Mouse (Mus musculus) macrophage (primary cell): ENCODE measurements around the gene H2afv. TPM values are rescaled to one million over a fixed set of nuclear protein-coding genes. Genes with fewer than 3 reads are reported as not detected.

ENCODE experiments used
- H3K27ac ChIP-seq: fragments of 350-480 bp; formaldehyde crosslinking; 2 replicates; pipeline ENCODE4 v1.9.0; 2021
- H3K36me3 ChIP-seq: fragments of 350-480 bp; formaldehyde crosslinking; 2 replicates; pipeline ENCODE4 v1.9.0; 2021; ENCODE audit errors: inconsistent target
- H3K4me3 ChIP-seq: fragments of 350-480 bp; formaldehyde crosslinking; 2 replicates; pipeline ENCODE4 v1.9.0; 2021; ENCODE audit errors: inconsistent target
- H3K79me2 ChIP-seq: fragments of 350-480 bp; formaldehyde crosslinking; 2 replicates; pipeline ENCODE4 v1.9.0; 2021; ENCODE audit errors: inconsistent target
- whole genome bisulfite sequencing: methylation state at CpG from one replicate; pipeline ENCODE4 v1.1.7; 2026; ENCODE audit warnings: inconsistent platforms; ENCODE audit not compliant: missing documents; 5-methylcytosine and 5-hydroxymethylcytosine counted together
- polyA plus RNA-seq: library from polyadenylated mRNA; stranded (reverse); fragments of 250-400 nt; gene quantifications from 3 replicates; pipeline ENCODE4 v1.2.4, GENCODE M21; 2018; ENCODE audit warnings: inconsistent platforms

Gene H2afv
- polyA plus RNA-seq, 1 experiment from 2014 or later, result 22.4 TPM

DNA sequence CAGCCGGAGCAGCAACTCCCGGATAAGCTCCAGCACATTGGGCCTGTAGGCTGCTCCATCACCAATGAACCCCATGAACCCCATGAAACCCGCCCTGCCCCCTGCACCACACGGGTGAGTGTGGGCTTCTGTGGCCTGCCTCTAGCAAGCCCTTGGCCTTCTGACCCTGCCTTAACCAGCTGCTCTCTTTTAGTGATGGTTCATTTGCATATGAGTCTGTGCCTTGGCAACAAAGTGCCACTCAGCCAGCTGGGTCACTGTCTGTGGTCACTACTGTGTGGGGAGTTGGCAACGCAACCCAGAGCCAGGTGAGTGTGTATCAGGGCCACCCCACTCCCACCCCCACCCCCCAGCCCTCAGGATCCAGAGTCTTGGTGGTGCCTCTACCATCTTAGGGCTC, 48.7 kb downstream of the H2afv start:
- peaks cover 57% of the 10 kb centered on the region for H3K36me3 ChIP-seq
- WGBS, result 92% methylated on average over 5 of the region's 5 CpGs
- H3K79me2 ChIP-seq, result peaks cover 58% of the 10 kb centered on the region
- no peak overlapping the region for H3K27ac ChIP-seq
- H3K4me3 ChIP-seq, result no peak overlapping the region

DNA sequence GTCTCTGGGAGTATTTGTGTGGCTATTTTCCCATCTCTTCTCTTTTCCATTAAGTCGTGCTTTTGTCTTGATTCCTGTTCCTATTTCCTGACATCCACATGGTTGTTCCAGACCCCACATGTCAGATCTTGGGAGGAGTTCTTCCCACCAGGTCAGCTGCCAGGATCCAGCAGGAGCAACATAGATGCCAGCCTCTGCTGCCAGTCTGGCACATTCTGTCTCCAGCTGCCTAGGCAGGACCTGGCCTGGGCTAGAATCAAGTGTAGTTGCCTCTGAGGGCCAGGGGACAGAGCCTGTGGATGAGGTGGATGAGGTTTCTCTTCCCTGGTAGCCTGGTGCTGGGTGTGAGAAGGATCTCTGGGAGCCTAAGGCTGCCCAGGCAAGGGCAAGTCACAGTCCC, 50.4 kb downstream of the H2afv start:
- H3K27ac ChIP-seq, result no peak overlapping the region
- WGBS, result 100% methylated on average over 1 of the region's 1 CpGs
- peaks cover 40% of the 10 kb centered on the region for H3K36me3 ChIP-seq
- no peak overlapping the region for H3K4me3 ChIP-seq
- peaks cover 70% of the 10 kb centered on the region for H3K79me2 ChIP-seq

DNA sequence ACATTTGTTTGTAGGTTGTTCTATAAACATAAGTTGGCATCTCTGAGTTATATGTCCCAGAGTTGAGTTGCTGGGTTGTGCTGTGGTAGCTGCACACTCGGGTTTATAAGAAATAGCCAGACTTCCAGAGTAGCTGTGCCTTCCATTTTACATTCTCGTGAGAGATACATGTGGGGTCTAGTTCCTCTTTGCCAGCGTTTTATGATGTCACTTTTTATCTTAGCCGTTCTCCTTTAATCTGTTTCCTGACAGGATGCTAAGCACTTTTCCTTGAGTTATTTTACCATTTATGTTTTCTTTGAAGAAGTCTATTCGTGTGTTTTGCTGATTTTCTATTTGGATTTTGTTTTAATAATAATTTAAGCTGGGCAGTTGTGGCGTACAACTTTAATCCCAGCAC, 51.4 kb downstream of the H2afv start:
- H3K79me2 ChIP-seq, result peaks cover 70% of the 10 kb centered on the region
- 29% methylated on average over 6 of the region's 6 CpGs for WGBS
- H3K4me3 ChIP-seq, result no peak overlapping the region
- peak overlapping the region; percentile 51 for H3K27ac ChIP-seq
- H3K36me3 ChIP-seq, result peaks cover 30% of the 10 kb centered on the region

DNA sequence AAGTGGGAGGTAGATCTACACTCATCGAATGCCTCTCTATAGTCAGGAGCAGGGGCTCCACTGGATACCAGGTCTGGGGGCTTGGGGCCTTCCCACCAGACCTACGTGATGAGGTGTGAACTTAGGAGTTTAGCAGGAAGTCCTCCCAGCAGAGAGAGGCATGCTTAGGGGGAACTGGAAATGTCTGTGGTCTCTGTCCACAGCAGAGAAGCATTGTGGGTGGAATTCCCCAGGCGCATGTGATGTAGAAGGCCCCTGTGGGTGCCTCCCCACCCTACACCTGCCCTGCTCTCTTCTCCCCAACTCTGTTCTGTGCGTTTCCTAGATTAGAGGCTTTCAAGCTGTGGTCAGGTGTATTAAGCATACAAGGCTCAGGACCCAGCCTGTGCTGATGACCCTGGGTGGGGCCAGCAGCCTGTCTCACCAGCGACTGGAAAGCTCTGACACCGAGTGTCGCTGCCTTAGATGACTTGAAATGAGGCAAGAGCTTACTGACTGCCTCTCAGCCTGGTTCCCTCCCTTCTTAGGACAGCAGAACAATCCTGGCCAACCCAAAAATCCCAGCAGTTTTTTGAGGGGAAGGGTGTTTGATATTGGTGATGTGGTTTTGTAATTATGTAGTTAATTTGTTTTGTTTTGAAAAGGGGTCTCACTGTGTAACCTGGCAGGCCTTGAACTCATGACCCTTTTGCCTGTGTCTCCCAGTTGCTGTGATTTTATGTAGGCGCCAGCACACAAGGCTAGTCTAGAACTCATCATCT, 52.5 kb downstream of the H2afv start:
- 35% methylated on average over 8 of the region's 8 CpGs for WGBS
- no peak overlapping the region for H3K4me3 ChIP-seq
- peak overlapping the region; percentile 51 for H3K27ac ChIP-seq
- peaks cover 70% of the 10 kb centered on the region for H3K79me2 ChIP-seq
- peaks cover 18% of the 10 kb centered on the region for H3K36me3 ChIP-seq

DNA sequence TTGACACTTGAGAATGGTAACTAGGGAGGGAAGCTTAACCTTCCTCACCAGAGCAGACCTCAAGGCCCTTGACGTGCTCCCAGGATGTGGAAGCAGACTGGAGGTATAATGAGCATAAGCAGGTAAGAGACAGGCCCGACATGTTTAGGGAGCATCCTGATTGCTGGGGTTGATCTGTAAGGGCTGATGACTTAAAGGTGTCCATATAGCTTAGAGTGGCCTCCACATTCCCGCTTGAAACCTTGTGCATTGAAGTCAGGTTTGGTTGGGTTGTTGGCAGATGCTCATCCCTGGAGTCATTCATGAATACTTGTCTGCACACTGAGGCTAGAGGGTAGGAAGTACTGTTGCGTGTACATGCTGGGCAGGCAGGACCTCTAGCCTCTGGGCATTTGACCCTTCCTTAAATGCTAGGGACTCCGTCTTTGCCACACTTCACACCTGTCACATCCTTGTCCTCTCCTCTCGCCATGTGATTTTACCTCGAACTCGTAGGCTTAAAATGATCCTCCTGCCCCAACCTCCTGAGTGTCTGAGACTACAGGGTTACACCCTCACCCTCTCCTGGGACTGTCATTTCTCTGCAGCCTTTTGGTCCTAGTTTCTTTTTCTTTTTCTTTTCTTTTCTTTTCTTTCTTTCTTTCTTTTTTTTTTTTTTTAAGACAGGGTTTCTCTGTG, 53.7 kb downstream of the H2afv start:
- no peak overlapping the region for H3K27ac ChIP-seq
- 85% methylated on average over 8 of the region's 8 CpGs for WGBS

DNA sequence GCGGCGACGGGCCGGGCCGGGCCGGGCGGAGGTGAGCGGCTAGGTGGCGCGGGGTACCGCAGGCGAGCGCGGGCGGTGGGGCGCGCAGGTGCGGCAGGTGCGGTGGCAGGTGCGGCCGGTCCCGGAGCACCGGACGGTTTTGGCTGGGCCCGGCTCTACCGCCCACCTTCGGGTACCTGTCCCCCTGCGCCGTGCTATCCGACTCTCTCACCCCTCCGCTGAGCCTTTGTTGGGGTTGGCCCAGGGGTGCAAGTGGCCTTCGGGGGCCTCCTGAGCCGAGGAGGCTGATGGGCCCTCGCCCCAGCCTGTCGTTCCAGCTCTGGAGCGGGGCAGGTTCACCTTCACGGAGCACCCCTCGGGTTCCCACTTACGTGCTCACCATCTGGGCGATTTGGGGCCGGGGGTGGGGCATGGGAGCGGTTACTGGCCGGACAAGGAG, 54.7 kb downstream of the H2afv start:
- under 1% methylated on average over 29 of the region's 43 CpGs for WGBS
- H3K4me3 ChIP-seq, result peak overlapping the region; percentile 45
- H3K27ac ChIP-seq, result no peak overlapping the region
- no peaks in the 10 kb centered on the region; the same call in 1 of the 2 replicates for H3K36me3 ChIP-seq
- H3K79me2 ChIP-seq, result peaks cover 51% of the 10 kb centered on the region

More for the DNA sequence above, 53.7 kb downstream of the H2afv start:
- peak overlapping the region; percentile 45 for H3K4me3 ChIP-seq
- H3K79me2 ChIP-seq, result peaks cover 61% of the 10 kb centered on the region
- peaks cover 7% of the 10 kb centered on the region; the same call in 1 of the 2 replicates for H3K36me3 ChIP-seq

DNA sequence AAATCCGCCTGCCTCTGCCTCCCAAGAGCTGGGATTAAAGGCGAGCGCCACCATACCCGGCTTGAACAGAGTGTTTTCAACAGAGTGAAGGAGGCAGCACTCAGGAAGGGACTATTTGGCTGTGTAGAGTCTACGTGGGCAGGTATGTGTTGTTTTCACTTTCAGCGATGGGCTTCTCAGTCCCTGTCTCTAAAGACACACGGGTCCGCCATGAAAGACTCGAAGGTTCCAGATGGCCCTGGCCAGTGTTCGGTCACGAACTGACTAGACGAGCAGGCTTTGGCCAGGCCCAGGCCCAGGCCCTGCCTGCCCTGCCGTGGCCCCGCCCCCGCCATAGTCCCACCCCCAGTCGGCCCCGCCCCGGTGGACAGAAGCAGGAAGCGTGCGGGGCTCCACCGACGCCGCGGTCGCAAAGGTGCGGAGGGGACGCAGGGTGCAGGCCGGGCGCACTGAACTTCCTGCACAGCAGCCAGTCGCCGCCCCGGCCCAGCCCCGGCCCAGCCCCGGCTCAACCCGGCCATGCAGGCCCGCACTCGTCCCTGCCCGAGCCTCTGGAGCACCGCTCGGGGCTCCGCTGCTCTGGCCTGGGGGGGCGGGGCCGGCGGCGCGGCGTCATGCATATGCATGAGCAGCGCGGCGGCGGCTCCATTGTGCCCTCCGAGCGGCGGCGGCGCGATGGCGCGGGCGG, 55.4 kb downstream of the H2afv start, which contains the start of gene Zmiz2:
Gene Zmiz2 (plus strand): TSS at position 349 of the 688 bp plus-strand sequence.
- WGBS, result 8% methylated on average over 52 of the region's 60 CpGs

DNA sequence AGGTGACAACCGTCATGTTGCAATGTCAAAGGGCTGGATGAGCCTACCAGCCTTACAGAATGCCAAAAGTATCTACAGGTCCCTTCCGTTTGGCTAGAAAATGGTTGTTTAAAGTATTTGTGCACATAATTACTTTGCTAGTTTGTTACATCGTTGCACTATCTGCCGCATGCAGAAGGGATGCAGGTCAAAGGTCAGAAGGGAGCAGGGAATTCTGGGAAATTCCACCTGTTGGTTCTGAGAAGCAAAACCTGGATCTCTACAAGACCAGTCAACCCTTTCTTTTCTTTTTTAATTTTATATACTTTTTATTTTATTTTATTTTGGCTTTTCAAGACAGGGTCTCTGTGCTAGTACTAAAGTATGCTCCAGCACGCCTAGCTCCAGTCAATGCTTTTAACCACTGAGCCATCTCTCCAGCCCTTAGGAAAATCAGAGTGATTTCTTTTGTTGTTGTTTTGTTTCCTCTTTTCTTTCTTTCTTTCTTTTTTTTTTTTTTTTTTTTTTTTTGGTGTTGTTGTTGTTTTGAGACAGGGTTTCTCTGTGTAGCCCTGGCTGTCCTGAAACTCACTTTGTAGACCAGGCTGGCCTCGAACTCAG, 56.0 kb downstream of the H2afv start:
- 94% methylated on average over 6 of the region's 6 CpGs for WGBS
- H3K27ac ChIP-seq, result peak overlapping the region; percentile 36
- no peaks in the 10 kb centered on the region for H3K36me3 ChIP-seq
- H3K4me3 ChIP-seq, result no peak overlapping the region
- H3K79me2 ChIP-seq, result peaks cover 38% of the 10 kb centered on the region

More for the DNA sequence above, 55.4 kb downstream of the H2afv start, which contains the start of gene Zmiz2:
- peak within 1 kb of the TSS; percentile 36 for H3K27ac ChIP-seq
- H3K79me2 ChIP-seq, result peaks cover 45% of the 10 kb centered on the region
- H3K4me3 ChIP-seq, result peak within 1 kb of the TSS; percentile 45
- no peaks in the 10 kb centered on the region; the same call in 1 of the 2 replicates for H3K36me3 ChIP-seq

DNA sequence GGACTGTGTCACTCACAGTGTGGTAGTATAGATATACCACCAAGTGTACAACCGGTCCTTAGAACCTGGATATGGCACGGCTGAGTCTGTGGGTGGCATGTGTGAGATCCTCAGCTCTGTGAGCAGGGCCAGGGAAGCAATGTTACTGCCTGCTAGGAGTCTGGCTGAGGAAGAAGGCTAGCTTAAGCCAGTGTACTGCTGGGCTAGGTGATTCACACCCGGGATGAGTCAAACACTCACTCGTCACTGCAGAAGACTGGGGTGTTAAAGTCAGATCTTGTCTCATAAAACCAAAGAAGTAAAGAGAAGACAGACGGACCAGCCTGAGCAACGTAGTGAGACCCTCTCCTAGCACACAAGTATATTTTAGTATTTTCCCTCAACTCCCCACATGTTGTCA, 63.3 kb downstream of the H2afv start:
- 87% methylated on average over 6 of the region's 6 CpGs for WGBS
- Histone ChIP-seq H3K36me3 (no peaks in the 10 kb centered on the region), H3K4me3 (no peak overlapping the region), H3K27ac (no peak overlapping the region), H3K79me2 (no peaks in the 10 kb centered on the region)

Other genes starting within 250 kb of the H2afv start
- not detected in 3 replicates for gene A730071L15Rik, start 244.4 kb downstream of the H2afv start, polyA plus RNA-seq
- 26.1 to 35.2 TPM (median 27.7 TPM) in 3 replicates for gene Nudcd3, start 244.0 kb downstream of the H2afv start, polyA plus RNA-seq
- 0.03 TPM in 1 of 3 replicates, not detected in the others for gene Npc1l1, start 214.3 kb downstream of the H2afv start, polyA plus RNA-seq
- 13.2 to 43.0 TPM (median 17.6 TPM) in 3 replicates for gene Ddx56, start 176.7 kb downstream of the H2afv start, polyA plus RNA-seq
- gene Tmed4, start 169.6 kb downstream of the H2afv start, polyA plus RNA-seq, result 45.3 to 56.5 TPM (median 55.9 TPM) in 3 replicates
- 73.2 to 90.4 TPM (median 78.8 TPM) in 3 replicates for gene Ogdh, start 152.8 kb downstream of the H2afv start, polyA plus RNA-seq
- 38.6 to 57.7 TPM (median 48.1 TPM) in 3 replicates for gene Zmiz2, start 55.4 kb downstream of the H2afv start, polyA plus RNA-seq
- gene Ppia, start 29.0 kb downstream of the H2afv start, polyA plus RNA-seq, result 1,329 to 2,132 TPM (median 1,766 TPM) in 3 replicates
- gene Purb, start 31.5 kb upstream of the H2afv start, polyA plus RNA-seq, result 23.4 to 30.1 TPM (median 28.8 TPM) in 3 replicates
- 54.3 to 64.8 TPM (median 54.5 TPM) in 3 replicates for gene Myo1g, start 76.5 kb upstream of the H2afv start, polyA plus RNA-seq
- gene Ccm2, start 102.4 kb upstream of the H2afv start, polyA plus RNA-seq, result 52.8 to 75.3 TPM (median 58.4 TPM) in 3 replicates
- not detected in 3 replicates for gene Nacad, start 161.6 kb upstream of the H2afv start, polyA plus RNA-seq
- 15.0 to 37.3 TPM (median 19.2 TPM) in 3 replicates for gene Tbrg4, start 181.6 kb upstream of the H2afv start, polyA plus RNA-seq
- not detected in 3 replicates for gene Wap, start 194.2 kb upstream of the H2afv start, polyA plus RNA-seq
- gene Ramp3, start 214.1 kb upstream of the H2afv start, polyA plus RNA-seq, result 0.11 TPM in 1 of 3 replicates, not detected in the others